Mouse (Mus musculus): ENCODE data around the gene Extl1. TPM values are rescaled to one million over a fixed set of nuclear protein-coding genes. Genes with fewer than 3 reads are reported as not detected.

The Extl1 gene
- total RNA-seq, 1 experiment from 2014 or later = 2.1 TPM

- no peak for DNase-seq
These were observed 8.0 kb upstream of the Extl1 start for GRCm38 (mm10) chr4:134391636-134392035.

- peak; percentile 78 for DNase-seq
These were observed 4.7 kb upstream of the Extl1 start for GRCm38 (mm10) chr4:134388397-134388796.

GRCm38 (mm10) chr4:134387268-134387667 lies 3.6 kb upstream of the Extl1 start:
- no peak for DNase-seq

- no peak for DNase-seq
These were observed 4.1 kb downstream of the Extl1 start for GRCm38 (mm10) chr4:134379510-134379909.

GRCm38 (mm10) chr4:134378089-134378615 lies 5.5 kb downstream of the Extl1 start:
- DNase-seq = no peak

GRCm38 (mm10) chr4:134374306-134374705 lies 9.3 kb downstream of the Extl1 start:
- no peak for DNase-seq

- DNase-seq = no peak
These were observed 10.4 kb downstream of the Extl1 start for GRCm38 (mm10) chr4:134373295-134373694.

- DNase-seq = peak; percentile 86
These were observed 11.3 kb downstream of the Extl1 start for GRCm38 (mm10) chr4:134372294-134372747.

- DNase-seq = no peak
These were observed 12.3 kb downstream of the Extl1 start for GRCm38 (mm10) chr4:134371316-134371855.

- DNase-seq = no peak
These were observed 12.9 kb downstream of the Extl1 start for GRCm38 (mm10) chr4:134370649-134371221.

- no peak for DNase-seq
These were observed 18.4 kb downstream of the Extl1 start for GRCm38 (mm10) chr4:134365280-134365679.

GRCm38 (mm10) chr4:134362586-134362985 lies 21.1 kb downstream of the Extl1 start:
- DNase-seq = peak; percentile 56

- DNase-seq = peak; percentile 85
These were observed 21.5 kb downstream of the Extl1 start for GRCm38 (mm10) chr4:134362124-134362523.

- DNase-seq = no peak
These were observed 22.4 kb downstream of the Extl1 start for GRCm38 (mm10) chr4:134361215-134361614.

GRCm38 (mm10) chr4:134359649-134360048 lies 24.0 kb downstream of the Extl1 start:
- DNase-seq = no peak

GRCm38 (mm10) chr4:134357461-134357771 lies 26.2 kb downstream of the Extl1 start:
- DNase-seq = no peak

- DNase-seq = peak; percentile 76
These were observed 26.8 kb downstream of the Extl1 start for GRCm38 (mm10) chr4:134356591-134357460.

GRCm38 (mm10) chr4:134355841-134356452 lies 27.7 kb downstream of the Extl1 start:
- peak; percentile 82 for DNase-seq

- DNase-seq = no peak
These were observed 29.9 kb downstream of the Extl1 start for GRCm38 (mm10) chr4:134353527-134354409.

- no peak for DNase-seq
These were observed 30.7 kb downstream of the Extl1 start for GRCm38 (mm10) chr4:134352929-134353328.

- DNase-seq = no peak
These were observed 31.4 kb downstream of the Extl1 start for GRCm38 (mm10) chr4:134352261-134352707.

Data from adrenal gland, postnatal 25 days (tissue).